Mouse (Mus musculus) liver, embryonic 11.5 days (tissue): ENCODE data around the gene A630095E13Rik. TPM values are rescaled to one million over a fixed set of nuclear protein-coding genes. Genes with fewer than 3 reads are reported as not detected.
"Not testable (repeated sequence)": the region's sequence is repeated elsewhere in the genome, so short reads cannot be mapped to it uniquely, and the experiment has no call there.

Experiments used
- ATAC-seq: fragments of 200-750 bp; cut with Nextera tagmentation; replicated peaks from 2 replicates; pipeline ENCODE4 v1.8.0; 2017; ENCODE audit warnings: moderate number of reproducible peaks, mild to moderate bottlenecking, moderate TSS enrichment, moderate library complexity; ENCODE audit not compliant: low FRiP score
- DNase-seq: peaks from one replicate; pipeline ENCODE4 v3.0.0-alpha.2; 2017; ENCODE audit warnings: low spot score
- H3K27ac ChIP-seq: fragments of 300-500 bp; sonication (generic); 2 replicates; pipeline ENCODE4 v1.5.1; 2014; ENCODE audit warnings: mild to moderate bottlenecking, low read depth, low read length, control low read depth
- H3K27me3 ChIP-seq: fragments of 300-500 bp; sonication (generic); replicated peaks from 2 replicates; pipeline ENCODE4 v1.6.1; 2014; ENCODE audit warnings: low read length, mixed read lengths; ENCODE audit not compliant: control insufficient read depth, insufficient read depth
- H3K36me3 ChIP-seq: fragments of 300-500 bp; sonication (generic); 2 replicates; pipeline ENCODE4 v1.6.1; 2014; ENCODE audit warnings: mild to moderate bottlenecking, low read length, moderate library complexity, mixed read lengths; ENCODE audit not compliant: control insufficient read depth, insufficient read depth
- H3K4me1 ChIP-seq: fragments of 300-500 bp; sonication (generic); replicated peaks from 2 replicates; pipeline ENCODE4 v1.6.1; 2014; ENCODE audit warnings: low read length, mixed read lengths; ENCODE audit not compliant: control insufficient read depth, insufficient read depth
- H3K4me2 ChIP-seq: fragments of 300-500 bp; sonication (generic); 2 replicates; pipeline ENCODE4 v1.6.1; 2014; ENCODE audit warnings: mild to moderate bottlenecking, control low read depth, moderate library complexity
- H3K4me3 ChIP-seq: fragments of 300-500 bp; sonication (generic); 2 replicates; pipeline ENCODE4 v1.5.1; 2014; ENCODE audit warnings: low read depth, low read length, control low read depth
- H3K9ac ChIP-seq: fragments of 300-500 bp; sonication (generic); 2 replicates; pipeline ENCODE4 v1.6.1; 2014; ENCODE audit warnings: low read depth, low read length, control low read depth
- H3K9me3 ChIP-seq: fragments of 300-500 bp; sonication (generic); 2 replicates; pipeline ENCODE4 v1.6.1; 2016; ENCODE audit warnings: low read length, inconsistent platforms, mixed read lengths; ENCODE audit not compliant: control insufficient read depth
- WGBS: fragments of 180-500 bp; shearing (Covaris S2); extraction: QIAGEN DNeasy Blood & Tissue Kit; methylation state at CpG from one replicate; pipeline ENCODE4 v1.1.7; 2014; 5-methylcytosine and 5-hydroxymethylcytosine counted together
- polyA plus RNA-seq: library from polyadenylated mRNA; unstranded; fragments of >200 nt; fragmentation: Nextera tagmentation; extraction: Ambion mirVana; gene quantifications from 2 replicates; pipeline ENCODE4 v1.2.1, GENCODE M21; 2014

A630095E13Rik gene
- not detected in 2 replicates for polyA plus RNA-seq

DNA sequence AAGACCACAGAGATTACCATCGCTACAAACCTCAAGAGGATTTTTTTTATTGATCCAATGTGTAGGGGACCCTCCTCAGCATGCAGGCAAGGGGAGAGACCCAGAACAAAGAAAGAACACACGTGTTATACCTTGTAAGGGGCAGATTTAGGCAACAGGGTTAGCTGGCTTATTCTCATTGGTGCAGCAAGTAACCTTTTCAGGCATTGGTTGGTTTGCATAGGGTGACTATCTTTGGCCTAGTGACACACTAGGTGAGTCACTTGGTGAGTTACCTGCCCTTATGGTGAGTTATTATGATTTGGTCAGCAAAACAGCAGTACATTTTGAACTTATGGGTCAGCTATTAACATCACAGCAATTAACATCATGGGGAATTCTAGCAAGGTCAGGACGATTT, at the start of gene A630095E13Rik:
TSS of gene A630095E13Rik (minus strand) at position 101 of the 400 bp plus-strand sequence.
- not testable (repeated sequence) for H3K4me1 ChIP-seq, DNase-seq, H3K27me3 ChIP-seq, ATAC-seq, H3K27ac ChIP-seq, H3K36me3 ChIP-seq, H3K4me2 ChIP-seq, H3K4me3 ChIP-seq, H3K9ac ChIP-seq, H3K9me3 ChIP-seq
- WGBS = 53% methylated on average over 3 of the region's 3 CpGs

DNA sequence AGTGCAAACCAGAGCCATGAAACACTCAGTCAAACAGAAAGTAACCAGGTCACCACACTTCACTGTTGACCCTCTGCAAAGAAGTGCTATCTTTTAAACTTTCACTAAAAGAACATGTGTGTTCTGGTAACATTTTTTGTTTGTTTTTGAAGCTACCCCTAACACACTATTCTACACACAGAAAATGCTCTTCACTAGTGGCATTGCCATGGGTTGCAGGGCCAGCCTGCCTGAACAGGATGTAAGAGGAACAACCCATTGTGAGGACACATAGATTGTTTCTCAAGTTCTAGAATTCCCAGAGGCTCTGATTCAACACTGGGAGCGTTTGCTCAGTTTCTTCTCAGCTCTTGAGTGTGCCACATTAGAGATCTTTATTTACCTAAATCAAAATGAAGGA, 49.7 kb upstream of the A630095E13Rik start, which contains the start of gene Acrv1:
TSS of gene Acrv1 (plus strand) at position 301 of the 400 bp plus-strand sequence.
- no peak within 1 kb of the TSS for H3K27ac ChIP-seq
- no peaks in the 10 kb centered on the region for H3K4me1 ChIP-seq
- H3K27me3 ChIP-seq = no peaks in the 10 kb centered on the region
- ATAC-seq (no peak), DNase-seq (no peak)
- H3K36me3 ChIP-seq = no peaks in the 10 kb centered on the region
- no peak within 1 kb of the TSS for H3K4me2 ChIP-seq
- H3K9ac ChIP-seq = no peak within 1 kb of the TSS
- no peak within 1 kb of the TSS for H3K4me3 ChIP-seq
- H3K9me3 ChIP-seq = no peaks in the 10 kb centered on the region
- 51% methylated on average over 1 of the region's 1 CpGs for whole genome bisulfite sequencing

DNA sequence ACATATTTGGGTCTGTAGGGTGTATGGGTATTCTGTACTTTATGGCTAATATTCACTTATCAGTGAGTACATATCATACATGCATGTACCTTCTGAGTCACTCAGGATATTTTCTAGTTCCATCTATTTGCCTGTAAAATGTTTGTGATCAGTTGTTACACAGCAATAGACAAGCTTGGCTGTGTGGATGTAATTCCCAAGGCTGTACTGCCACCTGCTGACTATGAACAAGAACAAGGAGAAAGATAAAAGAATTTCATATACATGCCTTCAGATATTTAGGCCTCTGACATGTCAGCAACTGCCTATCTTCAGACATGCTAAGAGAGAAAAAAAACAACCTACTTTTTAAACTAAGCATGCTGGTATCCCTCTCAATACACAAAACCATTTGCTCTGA, 44.2 kb upstream of the A630095E13Rik start:
- Histone ChIP-seq H3K4me2 (no peak overlapping the region), H3K27me3 (no peaks in the 10 kb centered on the region), H3K9me3 (no peaks in the 10 kb centered on the region), H3K27ac (no peak overlapping the region), H3K9ac (no peak overlapping the region), H3K4me1 (no peaks in the 10 kb centered on the region), H3K4me3 (no peak overlapping the region), H3K36me3 (no peaks in the 10 kb centered on the region)
- DNase-seq = no peak
- ATAC-seq = no peak

DNA sequence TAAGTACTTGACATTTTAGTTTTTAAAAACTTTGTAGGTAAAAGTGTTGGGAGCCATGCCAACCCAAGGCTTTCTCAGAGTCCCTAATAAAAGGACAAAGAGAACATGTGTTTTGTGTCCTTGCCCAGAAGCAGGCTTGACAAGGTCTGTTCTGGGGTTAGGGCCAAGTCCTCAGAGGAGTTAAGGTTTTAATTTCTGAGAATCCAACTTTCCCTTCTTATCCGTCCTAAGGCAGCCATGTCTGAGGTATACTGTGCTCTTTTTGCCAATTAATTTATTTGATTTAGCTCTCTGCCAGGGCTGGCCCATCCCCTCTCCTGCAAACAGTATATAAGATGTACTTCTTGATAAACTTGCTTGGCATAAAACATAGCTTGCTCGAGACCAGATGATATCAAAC, 38.2 kb upstream of the A630095E13Rik start:
- ATAC-seq = no peak
- Histone ChIP-seq H3K27ac (no peak overlapping the region), H3K4me2 (no peak overlapping the region), H3K4me3 (no peak overlapping the region), H3K9ac (no peak overlapping the region), H3K9me3 (no peaks in the 10 kb centered on the region), H3K4me1 (no peaks in the 10 kb centered on the region), H3K36me3 (no peaks in the 10 kb centered on the region), H3K27me3 (no peaks in the 10 kb centered on the region)
- no peak for DNase-seq
- whole genome bisulfite sequencing = 74% methylated on average over 2 of the region's 2 CpGs

Other genes starting within 250 kb of the A630095E13Rik start
- gene Gm7257, start 211.5 kb downstream of the A630095E13Rik start, polyA plus RNA-seq = not detected in 2 replicates
- not detected in 2 replicates for gene Gm9513, start 167.7 kb downstream of the A630095E13Rik start, polyA plus RNA-seq
- not detected in 2 replicates for gene Gm5615, start 101.4 kb downstream of the A630095E13Rik start, polyA plus RNA-seq
- gene Gm17689, start 60.7 kb downstream of the A630095E13Rik start, polyA plus RNA-seq = not detected in 2 replicates
- gene Acrv1, start 49.8 kb upstream of the A630095E13Rik start, polyA plus RNA-seq = not detected in 2 replicates
- 50.7 and 52.3 TPM in 2 replicates for gene Chek1, start 83.7 kb upstream of the A630095E13Rik start, polyA plus RNA-seq
- gene Stt3a, start 124.3 kb upstream of the A630095E13Rik start, polyA plus RNA-seq = 296 and 315 TPM in 2 replicates
- 39.4 and 45.0 TPM in 2 replicates for gene Ei24, start 154.0 kb upstream of the A630095E13Rik start, polyA plus RNA-seq
- gene Fez1, start 178.5 kb upstream of the A630095E13Rik start, polyA plus RNA-seq = 2.7 and 3.2 TPM in 2 replicates